Mouse (Mus musculus) left cerebral cortex, adult 11 months (tissue): ENCODE results near the gene Slc25a31.

ENCODE experiments used
- DNase-seq: peaks from one replicate; pipeline ENCODE4 v3.0.0; 2022; ENCODE audit warnings: low spot score

The Slc25a31 gene

GRCm38 (mm10) chr3:40708655-40709054 is at the start of gene Slc25a31:
Gene Slc25a31, plus strand, starts transcription at chr3:40708855.
- no peak for DNase-seq

GRCm38 (mm10) chr3:40660231-40660630 is 48.4 kb upstream of the Slc25a31 start:
- no peak for DNase-seq

- DNase-seq: no peak
Observed at GRCm38 (mm10) chr3:40666109-40666508, 42.5 kb upstream of the Slc25a31 start.

- DNase-seq: no peak
Observed at GRCm38 (mm10) chr3:40666861-40667719, 41.6 kb upstream of the Slc25a31 start.

GRCm38 (mm10) chr3:40668889-40669288 is 39.8 kb upstream of the Slc25a31 start:
- no peak for DNase-seq

- no peak for DNase-seq
Observed at GRCm38 (mm10) chr3:40669395-40669794, 39.3 kb upstream of the Slc25a31 start.

GRCm38 (mm10) chr3:40673515-40673914 is 35.1 kb upstream of the Slc25a31 start:
- DNase-seq: no peak

- no peak for DNase-seq
Observed at GRCm38 (mm10) chr3:40674873-40675405, 33.7 kb upstream of the Slc25a31 start.

- DNase-seq: no peak
Observed at GRCm38 (mm10) chr3:40678856-40679255, 29.8 kb upstream of the Slc25a31 start.

- no peak for DNase-seq
Observed at GRCm38 (mm10) chr3:40682404-40682803, 26.3 kb upstream of the Slc25a31 start.

- DNase-seq: no peak
Observed at GRCm38 (mm10) chr3:40683171-40683570, 25.5 kb upstream of the Slc25a31 start.

- no peak for DNase-seq
Observed at GRCm38 (mm10) chr3:40685855-40686515, 22.7 kb upstream of the Slc25a31 start.

GRCm38 (mm10) chr3:40686836-40687235 is 21.8 kb upstream of the Slc25a31 start:
- no peak for DNase-seq

- no peak for DNase-seq
Observed at GRCm38 (mm10) chr3:40687588-40687987, 21.1 kb upstream of the Slc25a31 start.

- DNase-seq: no peak
Observed at GRCm38 (mm10) chr3:40691566-40691965, 17.1 kb upstream of the Slc25a31 start.

- no peak for DNase-seq
Observed at GRCm38 (mm10) chr3:40693435-40693834, 15.2 kb upstream of the Slc25a31 start.

GRCm38 (mm10) chr3:40693960-40694359 is 14.7 kb upstream of the Slc25a31 start:
- no peak for DNase-seq

- DNase-seq: no peak
Observed at GRCm38 (mm10) chr3:40694438-40694837, 14.2 kb upstream of the Slc25a31 start.

GRCm38 (mm10) chr3:40695162-40695561 is 13.5 kb upstream of the Slc25a31 start:
- DNase-seq: no peak

GRCm38 (mm10) chr3:40698834-40699233 is 9.8 kb upstream of the Slc25a31 start:
- DNase-seq: no peak

GRCm38 (mm10) chr3:40704816-40705430 is 3.7 kb upstream of the Slc25a31 start:
- no peak for DNase-seq

GRCm38 (mm10) chr3:40716056-40716455 is 7.4 kb downstream of the Slc25a31 start:
- no peak for DNase-seq

- no peak for DNase-seq
Observed at GRCm38 (mm10) chr3:40719022-40719421, 10.4 kb downstream of the Slc25a31 start.
